Mouse (Mus musculus): Measurements from ENCODE around the gene Gm47995. TPM values are rescaled to one million over a fixed set of nuclear protein-coding genes. Genes with fewer than 3 reads are reported as not detected.
"Not testable (repeated sequence)": the region's sequence is repeated elsewhere in the genome, so short reads cannot be mapped to it uniquely, and the experiment has no call there.

Gene Gm47995
- total RNA-seq (2012; rRNA removed) (not detected in 2 replicates), total RNA-seq (2014; rRNA removed) (not detected in 2 replicates), polyA plus RNA-seq (2012; ENCODE audit: insufficient read length, low read depth) (not detected in 2 replicates)

GRCm38 (mm10) chr1:151198120-151198519, at the start of gene Gm47995:
TSS of gene Gm47995 (plus strand) at chr1:151198448.
- peak; percentile 15 for DNase-seq (ENCODE audit: extremely low read depth)
- H3K4me2 ChIP-seq (ENCODE audit: insufficient read depth, low read depth, poor library complexity, severe bottlenecking); H3K27me3 ChIP-seq (replicated peaks); dilution Hi-C loops (cut with MboI; ENCODE audit: extremely low pct_ligation_motif_present, extremely low pct_unique_long_range_greater_than_20kb, low sequenced_read_pairs); H3K27ac ChIP-seq (ENCODE audit: insufficient read depth, low read depth); H3K36me3 ChIP-seq (replicated peaks in 1 of 2; ENCODE audit: control insufficient read depth in 1 of 2, insufficient read depth in 1 of 2, low read length in 1 of 2); H3K4me1 ChIP-seq (ENCODE audit: control insufficient read depth in 1 of 2, insufficient read depth in 2 of 2); H3K9ac ChIP-seq (ENCODE audit: insufficient read depth, low read depth); in situ Hi-C loops (cut with MboI; ENCODE audit: low pct_ligation_motif_present, low pct_unique_long_range_greater_than_20kb, low sequenced_read_pairs); H3K79me2 ChIP-seq (replicated peaks; ENCODE audit: control insufficient read depth, extremely low read depth, insufficient read depth, poor library complexity, severe bottlenecking); H3K9me3 ChIP-seq (replicated peaks; ENCODE audit: low read length); H3K4me3 ChIP-seq (replicated peaks in 1 of 3; ENCODE audit: low read depth in 2 of 3, low read length in 2 of 3, poor library complexity in 1 of 3): not testable (repeated sequence)

- in situ Hi-C loops (cut with MboI; ENCODE audit: low pct_ligation_motif_present, low pct_unique_long_range_greater_than_20kb, low sequenced_read_pairs): no loop called here
- dilution Hi-C loops (cut with MboI; ENCODE audit: extremely low pct_ligation_motif_present, extremely low pct_unique_long_range_greater_than_20kb, low sequenced_read_pairs): no loop called here
These were observed 48.0 kb upstream of the Gm47995 start for GRCm38 (mm10) chr1:151150211-151150610.

GRCm38 (mm10) chr1:151151089-151151488, 47.2 kb upstream of the Gm47995 start:
- Histone ChIP-seq H3K27ac (ENCODE audit: insufficient read depth, low read depth) (no peak overlapping the region), H3K36me3 (replicated peaks in 1 of 2; ENCODE audit: control insufficient read depth in 1 of 2, insufficient read depth in 1 of 2, low read length in 1 of 2) (no peaks in the 10 kb centered on the region), H3K4me3 (replicated peaks in 1 of 3; ENCODE audit: low read depth in 2 of 3, low read length in 2 of 3, poor library complexity in 1 of 3) (no peak overlapping the region), H3K4me1 (ENCODE audit: control insufficient read depth in 1 of 2, insufficient read depth in 2 of 2) (no peaks in the 10 kb centered on the region), H3K9ac (ENCODE audit: insufficient read depth, low read depth) (no peak overlapping the region), H3K79me2 (replicated peaks; ENCODE audit: control insufficient read depth, extremely low read depth, insufficient read depth, poor library complexity, severe bottlenecking) (no peaks in the 10 kb centered on the region), H3K27me3 (replicated peaks) (no peaks in the 10 kb centered on the region), H3K9me3 (replicated peaks; ENCODE audit: low read length) (peaks cover 3% of the 10 kb centered on the region), H3K4me2 (ENCODE audit: insufficient read depth, low read depth, poor library complexity, severe bottlenecking) (no peak overlapping the region)
- TF ChIP-seq USF1 (IDR thresholded peaks at IDR 0.05; ENCODE audit: low read depth, low read length): no peak
- DNase-seq (ENCODE audit: extremely low read depth): no peak
- in situ Hi-C loops (cut with MboI; ENCODE audit: low pct_ligation_motif_present, low pct_unique_long_range_greater_than_20kb, low sequenced_read_pairs) (no loop called here), dilution Hi-C loops (cut with MboI; ENCODE audit: extremely low pct_ligation_motif_present, extremely low pct_unique_long_range_greater_than_20kb, low sequenced_read_pairs) (no loop called here)

More at GRCm38 (mm10) chr1:151150211-151150610, 48.0 kb upstream of the Gm47995 start:
- H3K27me3 ChIP-seq (replicated peaks): no peaks in the 10 kb centered on the region
- H3K4me2 ChIP-seq (ENCODE audit: insufficient read depth, low read depth, poor library complexity, severe bottlenecking): no peak overlapping the region
- H3K9me3 ChIP-seq (replicated peaks; ENCODE audit: low read length): peaks cover 3% of the 10 kb centered on the region
- TF ChIP-seq TBP (conservative IDR thresholded peaks at IDR 0.05; ENCODE audit: low read depth, low read length): no peak
- no peak for TF ChIP-seq ZMIZ1 (IDR thresholded peaks at IDR 0.05; ENCODE audit: low read depth, low read length)
- no peak for TF ChIP-seq MXI1 (IDR thresholded peaks at IDR 0.05; ENCODE audit: low read depth, low read length)
- TF ChIP-seq MYC (IDR thresholded peaks at IDR 0.05; ENCODE audit: low read depth, low read length): no peak
- no peak for TF ChIP-seq JUND (conservative IDR thresholded peaks at IDR 0.05; ENCODE audit: low read depth, low read length)
- TF ChIP-seq EP300 (IDR thresholded peaks at IDR 0.05; ENCODE audit: low read length): no peak
- TF ChIP-seq BHLHE40 (IDR thresholded peaks at IDR 0.05; ENCODE audit: low read depth, low read length): no peak
- TF ChIP-seq ZC3H11A (IDR thresholded peaks at IDR 0.05; ENCODE audit: low read depth, low read length): no peak
- no peak for TF ChIP-seq HCFC1 (IDR thresholded peaks at IDR 0.05; ENCODE audit: low read depth, low read length)
- no peak overlapping the region for H3K27ac ChIP-seq (ENCODE audit: insufficient read depth, low read depth)
- no peak overlapping the region for H3K9ac ChIP-seq (ENCODE audit: insufficient read depth, low read depth)
- no peaks in the 10 kb centered on the region for H3K36me3 ChIP-seq (replicated peaks in 1 of 2; ENCODE audit: control insufficient read depth in 1 of 2, insufficient read depth in 1 of 2, low read length in 1 of 2)
- no peak for DNase-seq (ENCODE audit: extremely low read depth)
- H3K4me3 ChIP-seq (replicated peaks in 1 of 3; ENCODE audit: low read depth in 2 of 3, low read length in 2 of 3, poor library complexity in 1 of 3): no peak overlapping the region
- H3K79me2 ChIP-seq (replicated peaks; ENCODE audit: control insufficient read depth, extremely low read depth, insufficient read depth, poor library complexity, severe bottlenecking): no peaks in the 10 kb centered on the region
- no peaks in the 10 kb centered on the region for H3K4me1 ChIP-seq (ENCODE audit: control insufficient read depth in 1 of 2, insufficient read depth in 2 of 2)

All from CH12.LX (cell line).